Mouse (Mus musculus) kidney, adult 2 months (tissue): ENCODE results near the gene Dock7.
"Not testable (repeated sequence)": the region's sequence is repeated elsewhere in the genome, so short reads cannot be mapped to it uniquely, and the experiment has no call there.

Experiments
- CTCF ChIP-seq: fragments of 200-500 bp; conservative IDR thresholded peaks from 2 replicates; pipeline ENCODE4 v1.5.1; 2011; ENCODE audit warnings: low read depth, mild to moderate bottlenecking, control low read depth, low read length, moderate library complexity, mixed read lengths; ENCODE audit not compliant: insufficient read depth, insufficient read length
- POLR2A ChIP-seq: fragments of 200-500 bp; IDR thresholded peaks from one replicate; pipeline ENCODE4 v1.6.1; 2011; ENCODE audit warnings: low read depth, low read length, control low read depth

DNA sequence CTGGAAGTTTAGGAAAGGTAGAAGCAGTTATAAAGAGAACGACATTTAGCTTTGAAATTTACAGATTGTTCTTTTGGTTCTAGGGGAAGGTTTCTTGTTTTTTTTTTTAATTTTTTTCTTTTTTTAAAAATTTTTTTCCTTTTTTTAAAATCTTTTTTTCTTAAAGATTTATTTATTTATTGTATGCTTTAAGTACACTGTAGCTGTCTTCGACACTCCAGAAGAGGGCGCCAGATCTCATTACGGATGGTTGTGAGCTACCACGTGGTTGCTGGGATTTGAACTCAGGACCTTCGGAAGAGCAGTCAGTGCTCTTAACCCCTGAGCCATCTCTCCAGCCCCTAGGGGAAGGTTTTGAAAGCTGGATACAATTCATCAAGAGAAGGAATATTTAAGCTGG is 182.5 kb downstream of the Dock7 start:
- TF ChIP-seq CTCF, POLR2A: not testable (repeated sequence)
